Mouse (Mus musculus) embryo, embryonic 10.5 days (tissue): Measurements from ENCODE around the gene Smim1.
A peak's percentile ranks its signal among the peaks of the same experiment; 100 is the strongest.

ENCODE experiments used
- DNase-seq: peaks from one replicate; pipeline ENCODE4 v3.0.0-alpha.2; 2015; ENCODE audit warnings: low spot score

Gene Smim1

DNA sequence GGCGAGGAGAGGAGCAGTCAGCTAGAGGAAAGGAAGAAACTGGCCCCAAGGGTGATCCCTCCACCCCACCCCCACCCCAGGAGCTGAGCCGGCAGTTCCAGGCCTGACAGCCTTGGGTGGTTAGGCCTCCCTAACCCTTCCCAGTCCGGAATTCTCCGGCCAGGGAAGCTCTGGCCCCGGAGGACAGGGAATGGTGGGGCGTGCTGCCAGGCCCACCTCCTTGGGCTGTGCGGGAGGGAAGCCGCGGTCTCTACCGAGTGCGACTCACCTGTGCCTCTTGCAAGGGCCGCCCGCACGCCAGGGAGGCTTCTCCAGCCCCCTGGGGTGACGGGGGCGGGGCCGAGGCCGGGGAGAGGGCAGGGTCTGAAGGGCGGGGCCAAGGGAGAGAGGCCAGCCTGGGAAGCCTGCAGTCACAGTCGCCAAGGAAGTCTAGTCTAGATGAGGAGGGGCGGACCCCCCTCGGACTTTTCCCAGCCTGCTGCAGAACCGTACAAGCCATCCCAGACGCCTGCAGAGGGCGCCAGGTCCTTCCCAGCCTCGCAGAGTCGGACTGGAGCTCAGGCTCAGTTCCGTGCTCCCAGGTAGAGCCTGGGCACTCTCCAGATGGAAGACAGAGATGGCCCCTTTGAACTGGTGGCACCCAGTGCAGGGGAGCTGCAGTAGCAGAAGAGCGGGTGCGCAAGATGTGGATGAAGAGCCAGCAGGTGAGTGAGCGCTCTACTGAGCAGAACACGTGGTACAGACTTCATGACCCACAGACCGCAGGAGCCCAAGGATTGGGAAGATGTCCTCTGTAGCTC lies at the start of gene Smim1:
Gene Smim1 (minus strand): TSS at position 590 of the 800 bp plus-strand sequence.
- peak; percentile 77 for DNase-seq

DNA sequence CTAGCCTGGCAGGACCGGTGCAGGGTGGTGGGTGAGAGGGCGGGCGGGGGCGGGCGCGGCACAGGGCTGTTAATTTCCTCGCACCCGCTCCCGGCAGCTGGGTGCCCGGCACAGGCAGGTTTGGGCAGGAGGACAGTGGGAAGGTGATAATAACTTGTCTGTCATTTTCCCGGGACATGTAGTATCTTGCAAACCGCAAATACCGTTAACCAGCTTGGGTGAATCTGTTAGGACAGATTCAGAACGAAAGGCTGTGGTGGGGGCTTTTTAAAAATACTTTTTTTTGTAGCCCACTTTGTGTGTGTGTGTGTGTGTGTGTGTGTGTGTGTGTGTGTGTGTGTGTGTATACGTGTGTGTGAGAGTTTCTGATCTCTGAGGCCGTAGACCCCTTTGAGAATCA lies 45.9 kb upstream of the Smim1 start:
- DNase-seq = no peak

DNA sequence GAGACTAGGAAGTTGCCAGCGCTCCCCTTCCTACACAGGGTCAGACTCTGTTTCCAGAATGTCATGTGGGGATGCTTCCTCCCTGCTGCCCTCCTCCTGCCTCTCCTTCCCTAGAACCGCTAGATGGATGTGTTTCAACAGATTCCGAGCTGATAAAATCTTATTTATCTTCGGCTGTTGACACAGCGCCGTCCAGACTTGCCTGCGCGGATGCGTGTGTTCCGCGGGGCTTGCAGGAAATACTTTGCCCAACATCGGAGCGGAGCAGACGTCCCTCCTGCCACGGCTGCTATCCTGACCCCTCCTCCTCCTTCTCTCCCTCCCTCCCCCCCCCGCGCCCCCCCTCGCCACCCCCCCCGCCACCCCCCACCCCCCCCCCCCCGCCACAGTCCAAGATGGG lies 45.5 kb upstream of the Smim1 start:
- peak; percentile 9 for DNase-seq

DNA sequence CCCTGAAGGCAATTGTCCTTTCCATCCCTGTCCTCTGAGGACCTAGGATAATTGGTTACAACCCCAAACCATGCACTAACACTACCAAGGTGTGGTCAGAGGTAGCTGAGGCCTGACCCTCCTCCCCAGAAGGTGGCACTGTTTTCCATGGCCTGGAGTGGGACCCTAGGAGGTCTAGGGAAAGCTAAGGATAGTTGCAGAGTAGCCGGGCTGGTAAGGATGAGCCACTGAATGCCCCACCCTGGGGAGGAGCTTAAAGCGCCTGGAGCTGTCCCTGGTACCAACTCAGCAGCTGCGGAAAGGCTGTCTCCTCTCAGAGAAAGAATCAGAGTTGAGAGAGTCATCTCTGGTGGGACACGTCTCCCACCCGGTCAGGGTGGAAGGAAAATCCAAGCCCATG lies 44.9 kb upstream of the Smim1 start:
- DNase-seq = peak; percentile 74

DNA sequence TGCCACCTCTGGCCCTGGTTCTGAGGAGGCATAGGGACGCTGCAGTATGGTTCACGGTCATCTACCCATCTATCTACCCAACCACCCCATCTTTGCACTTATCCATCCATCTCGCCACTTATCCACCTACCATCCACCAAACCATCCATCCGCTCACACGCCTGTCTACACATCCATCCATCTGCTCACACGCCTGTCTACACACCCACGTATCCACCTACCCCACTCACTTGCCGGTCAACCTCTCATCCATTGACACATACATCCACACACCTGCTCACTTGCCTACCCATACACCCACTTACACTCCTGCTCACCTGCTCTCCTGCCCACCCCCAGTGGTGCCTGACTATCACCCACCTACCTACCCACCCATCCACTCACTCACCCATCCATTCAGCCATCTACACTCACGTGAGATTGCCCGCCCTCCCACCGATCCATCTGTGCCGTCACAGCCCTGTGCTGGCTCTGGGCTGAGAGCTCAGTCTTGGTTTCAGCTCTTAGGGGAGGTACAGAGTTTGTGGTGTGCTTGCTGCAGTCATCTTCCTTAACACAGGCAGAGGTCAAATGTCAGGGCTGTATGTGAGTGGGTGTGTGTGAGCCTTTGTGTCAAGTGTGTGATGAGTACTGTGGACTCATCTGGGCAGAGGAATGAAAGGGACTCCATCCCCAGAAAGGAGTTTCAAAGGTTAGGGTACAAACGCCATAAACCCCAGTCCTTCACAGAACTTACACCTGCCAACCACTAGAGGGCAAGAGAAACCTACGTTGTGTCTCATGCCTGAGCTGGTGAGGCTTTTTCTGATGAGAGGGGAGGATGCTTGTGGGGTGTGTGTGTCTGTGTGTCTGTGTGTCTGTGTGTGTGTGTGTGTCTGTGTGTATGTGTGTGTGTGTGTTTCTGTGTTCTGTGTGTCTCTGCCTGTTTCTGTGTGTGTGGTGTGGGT lies 39.1 kb upstream of the Smim1 start:
- DNase-seq = peak; percentile 69

DNA sequence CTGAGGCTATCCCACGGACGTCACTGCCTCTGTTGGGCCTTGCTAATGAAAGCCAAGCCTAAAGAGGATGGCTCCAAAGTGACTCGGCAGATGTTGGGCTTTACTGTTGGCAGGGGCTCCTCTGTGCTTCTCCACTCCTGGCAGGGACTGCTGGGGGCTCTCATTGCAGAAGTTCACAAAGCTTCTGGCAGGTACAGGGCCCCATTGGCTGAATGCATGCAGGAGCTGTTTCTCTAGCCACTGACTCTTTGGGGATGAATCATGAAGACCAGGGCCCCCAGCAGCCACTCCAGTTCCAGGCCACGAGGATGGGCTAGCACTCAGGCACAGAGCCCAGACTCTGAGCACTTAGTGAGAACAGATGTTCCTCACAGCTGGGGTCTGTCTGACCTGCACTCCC lies 31.7 kb upstream of the Smim1 start:
- DNase-seq = no peak

DNA sequence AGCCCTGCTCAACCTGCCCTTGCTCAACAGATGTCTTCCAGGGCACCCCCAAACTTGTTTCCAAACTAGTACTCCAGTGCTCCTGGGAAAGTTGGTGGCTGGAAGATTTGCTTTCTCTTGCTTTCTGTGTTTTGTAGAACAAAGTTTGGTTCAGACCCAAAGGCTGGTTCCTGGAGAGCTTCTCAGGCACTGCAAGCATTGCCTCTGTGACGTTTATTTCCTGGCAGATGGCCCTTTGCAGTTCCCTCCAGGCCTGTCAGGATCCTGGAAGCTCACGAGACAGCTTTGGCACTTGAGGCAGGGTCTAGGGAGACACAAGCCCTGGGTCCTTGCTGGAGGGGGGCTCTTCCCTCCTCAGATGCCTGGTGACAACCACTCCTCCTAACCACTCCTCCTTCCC lies 30.6 kb upstream of the Smim1 start:
- DNase-seq = no peak

DNA sequence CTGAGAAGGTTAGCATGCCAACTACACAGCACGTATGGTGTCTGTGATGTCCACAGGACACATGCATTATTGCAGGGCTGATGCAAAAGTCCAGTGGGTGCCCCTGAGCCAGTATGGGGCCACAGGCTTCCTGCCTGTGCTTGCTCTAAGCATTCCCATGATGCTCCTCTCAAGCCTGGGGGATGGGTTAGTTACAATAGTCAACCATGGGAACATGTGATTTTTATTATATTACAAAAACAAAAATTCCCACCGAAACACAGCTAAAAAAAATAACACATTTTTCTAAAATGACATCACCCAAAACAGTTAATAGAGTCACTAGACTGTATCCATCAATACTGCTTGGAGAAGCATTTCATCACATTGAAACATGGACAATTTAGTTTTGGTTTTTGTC lies 30.0 kb upstream of the Smim1 start:
- no peak for DNase-seq

DNA sequence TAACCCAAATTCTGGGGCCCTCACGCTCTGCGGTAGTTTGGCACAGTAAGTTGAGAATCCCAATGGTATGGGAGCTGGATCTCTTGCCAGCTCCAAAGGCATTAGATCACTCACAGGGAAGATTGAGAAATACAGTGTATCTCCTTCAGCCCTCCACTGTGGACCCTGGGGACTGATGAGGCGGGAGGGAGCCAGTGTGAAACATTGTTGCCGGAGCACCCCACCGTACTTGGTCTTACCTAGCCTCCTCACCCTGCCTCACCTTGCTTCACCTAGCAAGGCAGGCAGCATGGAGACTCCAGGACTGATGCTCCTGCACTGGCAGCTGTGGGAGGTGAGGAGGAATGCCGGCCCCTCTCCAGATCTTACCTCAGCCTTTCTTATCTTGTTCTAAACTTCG lies 29.5 kb upstream of the Smim1 start:
- DNase-seq = no peak

DNA sequence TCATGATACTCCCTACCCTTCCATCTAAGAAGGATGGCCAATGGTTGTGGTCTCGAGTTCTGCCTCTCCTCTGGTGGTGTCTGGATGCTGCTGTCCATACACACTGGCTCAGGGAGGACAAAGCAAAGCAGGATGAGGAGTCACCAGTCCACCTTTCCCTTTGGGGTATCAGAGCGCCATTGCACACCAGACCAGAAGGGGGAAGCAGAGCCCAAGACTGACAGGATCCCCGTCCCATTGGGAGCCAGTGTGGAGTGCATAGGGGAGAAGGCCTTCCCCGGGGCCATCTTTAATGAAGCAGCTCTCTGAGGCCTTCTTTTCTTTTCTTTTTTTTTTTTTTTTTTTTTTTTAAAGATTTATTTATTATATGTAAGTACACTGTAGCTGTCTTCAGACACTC lies 27.0 kb upstream of the Smim1 start:
- peak; percentile 7 for DNase-seq

DNA sequence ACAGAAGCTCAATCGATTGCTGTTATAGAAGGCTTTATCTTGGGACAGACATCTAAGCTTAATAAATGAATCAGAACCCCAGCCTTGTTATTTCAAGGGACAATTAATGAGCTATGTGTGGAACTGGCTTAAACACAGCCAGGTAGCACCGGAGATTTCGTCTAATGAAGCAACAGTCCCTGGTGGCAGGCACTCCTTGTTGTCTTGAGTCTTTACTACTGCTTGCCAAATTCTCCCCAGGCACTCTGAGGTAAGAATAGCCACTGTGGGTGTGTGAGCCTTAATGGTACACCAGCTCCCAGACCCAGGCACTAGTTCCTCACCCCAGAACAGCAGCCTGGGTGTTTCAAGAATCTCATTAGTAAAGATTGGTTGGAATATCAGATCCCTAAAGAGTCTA lies 25.4 kb upstream of the Smim1 start:
- DNase-seq = no peak

DNA sequence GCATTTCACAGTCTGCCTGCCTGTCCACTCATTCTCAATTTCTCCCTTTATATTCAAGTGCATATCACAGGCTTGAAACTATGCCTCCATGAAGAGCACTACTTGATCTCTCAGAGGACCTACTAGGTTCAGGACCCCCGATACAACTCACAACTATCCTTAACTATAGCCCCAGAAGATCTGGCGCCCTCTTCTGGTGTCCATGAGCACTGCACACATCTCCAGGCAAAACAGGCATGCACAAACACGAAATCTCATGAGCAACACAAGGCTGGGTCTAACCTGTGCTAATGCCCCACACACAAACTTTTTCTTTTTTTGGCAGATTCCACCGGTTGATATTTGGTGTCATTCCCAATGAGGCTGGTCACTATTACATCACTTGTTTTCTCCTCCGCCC lies 19.8 kb upstream of the Smim1 start:
- DNase-seq = no peak

DNA sequence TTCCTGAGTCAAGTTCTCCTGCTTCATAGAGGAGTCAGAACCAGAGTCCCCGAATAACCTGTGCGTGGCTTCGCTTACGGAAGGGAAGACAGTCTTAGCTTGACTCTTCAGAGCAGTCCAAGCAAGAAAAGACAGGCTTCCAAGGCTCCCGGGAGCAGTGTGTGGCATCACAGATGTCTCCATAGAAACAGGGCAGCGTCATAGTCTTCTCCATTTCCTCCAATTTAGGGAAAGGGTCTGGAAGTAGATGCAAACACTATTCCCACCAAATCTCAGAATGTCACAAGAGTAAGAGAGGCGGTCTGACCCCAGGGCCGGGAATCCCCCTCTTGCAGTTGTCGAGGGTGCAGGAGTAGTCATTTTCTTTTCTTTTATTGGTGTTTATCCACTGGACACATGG lies 16.5 kb upstream of the Smim1 start, which contains the start of gene Ccdc27:
Gene Ccdc27 (minus strand): TSS at position 101 of the 400 bp plus-strand sequence.
- DNase-seq = no peak

DNA sequence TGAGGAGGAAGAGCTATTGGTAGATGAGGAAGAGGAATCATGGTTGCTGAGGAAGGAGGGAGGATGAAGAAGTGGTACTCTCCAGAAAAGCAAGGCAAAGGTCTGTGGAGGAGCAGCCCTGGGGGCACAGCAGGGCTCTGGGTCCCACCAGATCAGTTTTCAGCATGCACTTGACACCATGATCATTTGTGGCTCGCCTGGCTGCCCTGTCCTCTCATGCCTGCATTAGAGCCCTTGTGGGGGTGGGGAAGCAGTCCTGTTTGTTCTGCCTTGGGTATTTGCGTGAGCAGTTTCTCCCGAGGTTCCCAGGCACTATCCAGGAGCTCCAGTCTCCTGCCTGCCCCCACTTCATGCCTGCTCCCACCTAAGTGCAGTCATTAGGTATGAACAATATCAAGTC lies 11.1 kb upstream of the Smim1 start:
- no peak for DNase-seq

DNA sequence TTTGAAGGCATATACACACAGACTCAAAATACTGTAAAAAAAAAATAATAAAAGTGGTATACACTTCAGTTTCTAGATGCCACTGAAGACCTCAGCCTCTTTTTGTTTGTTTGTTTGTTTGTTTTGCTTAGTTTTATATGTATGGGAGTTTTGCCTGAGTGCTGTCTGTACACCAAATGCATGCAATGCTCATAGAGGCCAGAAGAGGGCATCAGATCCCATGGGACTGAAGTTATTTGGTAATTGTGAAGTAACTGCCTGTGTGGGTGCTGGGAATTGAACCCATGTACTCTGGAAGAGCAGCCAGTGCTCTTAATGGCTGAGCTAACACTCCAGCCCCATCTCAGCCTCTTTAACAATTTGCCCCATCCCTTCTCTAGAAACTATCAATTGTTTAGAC lies 2.6 kb upstream of the Smim1 start:
- peak; percentile 30 for DNase-seq

DNA sequence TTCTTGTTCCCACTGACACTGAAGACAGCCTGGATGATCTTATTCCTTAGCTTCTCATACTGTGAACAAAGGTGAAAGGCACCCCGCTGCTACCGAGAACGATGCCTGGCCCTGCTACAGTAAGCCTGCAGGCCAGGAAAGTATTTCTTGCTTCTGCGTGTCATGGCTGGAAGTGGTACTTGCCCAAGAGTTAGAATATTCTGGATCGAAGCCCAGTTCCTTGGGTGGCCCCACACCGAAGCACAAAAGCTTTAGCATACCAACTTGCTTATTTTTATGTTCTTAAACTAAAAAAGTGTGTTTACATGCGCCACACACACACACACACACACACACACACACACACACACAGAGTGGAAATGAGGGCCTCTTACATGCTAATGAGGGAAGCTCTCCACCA lies 2.0 kb upstream of the Smim1 start:
- DNase-seq = no peak

DNA sequence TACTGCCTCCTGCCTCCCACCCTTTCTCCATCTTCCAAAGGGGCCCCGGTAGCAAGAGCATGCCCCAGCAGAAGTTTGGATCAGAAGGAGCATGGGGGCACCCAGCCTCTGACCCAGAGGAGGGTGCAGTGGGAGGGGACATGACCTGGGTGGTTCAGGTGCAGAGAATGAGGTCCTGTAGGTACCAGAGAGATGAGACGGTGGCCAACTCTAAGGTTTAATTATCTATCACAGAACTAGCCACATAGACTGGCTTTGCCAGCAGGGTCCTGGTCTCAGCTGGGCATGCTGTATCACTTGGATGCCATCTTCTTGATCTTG lies 371 bp upstream of the Smim1 start:
- DNase-seq = no peak

DNA sequence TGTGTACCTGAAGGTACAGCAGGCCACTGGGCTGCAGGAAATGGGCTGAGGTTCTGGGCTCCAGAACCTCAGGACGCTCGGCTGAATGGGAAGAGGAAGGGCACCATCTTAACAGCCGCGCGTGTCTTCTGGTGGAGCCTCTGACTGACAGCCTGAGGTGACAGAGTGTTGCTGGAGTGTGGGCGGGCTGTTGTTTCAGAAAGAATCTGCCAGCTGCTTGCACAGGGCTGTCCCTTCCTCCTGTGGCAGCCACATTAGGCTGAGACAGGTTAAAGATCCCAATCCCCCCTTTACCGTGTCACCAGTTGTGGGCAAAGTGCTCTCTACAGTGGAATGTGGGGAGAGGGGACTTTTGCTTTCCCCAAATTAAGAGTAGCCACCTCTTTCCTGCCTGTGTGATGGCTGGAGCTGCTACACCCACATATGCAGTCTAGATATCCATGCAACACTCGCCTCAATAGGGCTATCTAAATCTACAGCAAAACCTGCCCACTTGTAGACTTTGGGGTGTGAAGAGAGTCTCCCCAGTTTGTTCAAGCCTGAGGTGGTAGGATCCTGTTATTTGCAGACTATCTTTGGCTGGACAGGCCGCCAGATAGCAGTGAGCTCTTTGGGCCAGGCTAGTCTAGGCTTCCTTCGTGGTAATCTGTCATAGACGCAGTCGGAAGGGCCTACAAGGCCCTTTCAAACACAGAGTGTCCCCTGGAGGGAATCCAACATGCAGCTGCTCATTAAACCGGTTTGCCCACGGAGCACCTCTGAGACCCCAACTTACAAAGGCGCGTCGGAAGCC lies 1.1 kb downstream of the Smim1 start:
- DNase-seq = no peak

DNA sequence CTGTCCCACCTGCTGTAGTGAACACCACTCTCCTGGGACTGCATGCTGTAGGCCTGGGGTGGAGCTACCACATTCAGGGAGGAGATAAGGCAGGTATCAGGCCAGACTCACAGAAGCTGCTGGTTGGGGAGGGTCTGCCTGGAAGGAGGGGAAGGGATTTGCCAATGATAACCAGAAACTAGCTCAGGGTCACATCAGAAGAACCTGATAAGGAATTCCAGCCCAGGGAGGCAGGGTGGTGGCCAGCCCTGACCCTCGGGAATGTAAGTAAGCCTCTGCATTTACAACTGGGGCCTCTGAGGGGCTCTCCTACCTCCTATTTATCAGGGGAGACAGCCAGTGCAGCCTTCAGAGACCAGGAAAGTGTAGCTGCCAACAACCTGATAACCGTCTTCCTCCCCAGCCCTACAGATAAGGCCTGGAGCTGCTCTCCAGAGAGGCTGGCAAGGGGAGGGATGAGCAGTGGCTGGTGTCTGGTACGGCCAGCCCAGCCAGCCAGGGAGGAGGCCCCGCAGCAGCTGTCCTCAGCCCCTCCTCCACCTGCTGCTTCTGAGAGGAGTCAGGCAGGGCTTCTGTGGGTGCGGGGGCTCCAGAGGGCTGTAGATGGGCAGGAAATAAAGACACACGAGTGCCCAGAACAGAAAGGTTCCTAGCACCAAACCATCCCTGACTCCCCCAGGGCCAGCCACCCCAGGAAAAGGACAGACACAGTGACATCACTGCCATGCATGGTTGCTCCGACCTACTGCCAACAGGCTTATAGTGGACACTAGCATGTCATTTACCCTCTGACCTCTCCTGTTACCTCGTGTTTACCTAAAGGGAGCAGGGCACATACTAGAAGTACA lies 2.1 kb downstream of the Smim1 start:
- DNase-seq = peak; percentile 16

DNA sequence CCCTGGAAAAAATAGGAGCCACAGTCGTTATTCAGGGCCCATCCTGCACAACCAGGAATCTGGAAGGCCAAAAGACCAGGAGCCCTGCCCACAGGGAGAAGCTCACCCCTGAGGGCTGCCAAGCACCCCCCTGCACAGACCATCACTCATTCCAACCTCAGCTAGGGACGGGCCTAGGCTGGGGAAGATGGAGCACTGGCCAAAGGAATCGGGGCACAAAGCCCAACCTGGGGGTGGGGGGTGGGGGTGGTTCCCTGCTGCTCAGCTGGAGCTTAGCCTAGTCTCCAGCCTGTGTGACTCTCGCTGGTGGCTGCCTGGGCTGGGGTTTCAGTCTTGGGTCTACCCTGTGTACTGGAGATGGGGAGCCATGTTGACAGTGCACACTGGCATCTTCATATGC lies 3.2 kb downstream of the Smim1 start:
- DNase-seq = no peak

DNA sequence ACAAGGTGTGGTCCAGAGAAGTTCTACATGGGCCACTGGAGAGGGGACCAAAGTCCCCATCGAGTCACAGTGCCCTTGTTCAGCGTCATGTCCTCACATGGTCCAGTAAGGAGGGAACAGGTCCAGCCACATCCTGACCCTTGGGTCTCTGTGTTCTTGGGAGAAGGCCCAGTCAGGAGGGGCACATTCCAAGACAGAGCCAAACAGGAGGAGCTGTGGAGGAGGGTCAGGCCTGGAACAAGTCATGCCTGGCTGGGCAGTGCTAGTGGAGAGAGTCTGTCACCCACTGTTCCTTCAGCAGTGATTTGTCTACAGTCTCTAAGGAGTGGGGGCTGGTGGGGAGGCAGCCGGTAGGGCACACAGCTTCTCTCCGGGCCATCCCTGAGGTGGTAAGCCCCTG lies 3.6 kb downstream of the Smim1 start:
- no peak for DNase-seq

DNA sequence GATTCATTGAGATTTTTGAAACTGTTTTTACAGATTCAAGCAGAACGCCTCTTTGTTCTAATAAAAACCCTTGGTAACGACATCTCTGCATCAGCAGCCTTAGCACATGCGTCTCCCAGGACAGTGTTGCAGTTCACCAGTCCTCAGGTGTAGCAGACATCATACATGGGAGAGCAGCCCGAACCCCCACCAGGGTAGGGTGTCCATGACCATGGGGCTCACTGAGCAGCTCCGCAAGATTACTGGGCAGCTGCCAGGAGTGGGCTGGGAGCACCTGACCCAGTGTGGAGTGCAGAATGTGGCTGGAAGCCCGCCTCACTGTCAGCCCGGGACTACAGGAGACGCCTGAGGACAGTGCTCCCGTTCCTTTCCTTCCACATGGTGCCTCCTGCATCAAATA lies 4.6 kb downstream of the Smim1 start:
- no peak for DNase-seq
